Mouse (Mus musculus) cortical plate, adult 2 months (tissue): ENCODE measurements at regions not wholly inside any gene's neighbourhood (a gene's known extent, or its start where the extent isn't known, plus 50 kb on each side); places are given as distances from the start of the nearest gene placed in this dataset.

ENCODE experiments used
- H3K27ac ChIP-seq: fragments of 200-500 bp; 2 replicates; pipeline ENCODE4 v1.5.1; 2012; ENCODE audit warnings: low read length, control low read depth, inconsistent platforms; ENCODE audit not compliant: insufficient read depth
- H3K4me1 ChIP-seq: fragments of 200-500 bp; 2 replicates; pipeline ENCODE4 v1.6.1; 2011; ENCODE audit warnings: low read length; ENCODE audit not compliant: control insufficient read depth, insufficient read depth
- H3K4me3 ChIP-seq: fragments of 200-500 bp; 2 replicates; pipeline ENCODE4 v1.5.1; 2011; ENCODE audit warnings: mild to moderate bottlenecking, low read length, control low read depth; ENCODE audit not compliant: insufficient read depth
- CTCF ChIP-seq: fragments of 200-500 bp; IDR thresholded peaks from 2 replicates; pipeline ENCODE4 v1.5.1; 2011; ENCODE audit warnings: mild to moderate bottlenecking, control low read depth, low read length; ENCODE audit not compliant: insufficient read depth; ENCODE audit errors: extremely low read depth
- POLR2A ChIP-seq: fragments of 200-500 bp; IDR thresholded peaks from 2 replicates; pipeline ENCODE4 v1.6.1; 2011; ENCODE audit warnings: mild to moderate bottlenecking, low read length, control low read depth; ENCODE audit not compliant: insufficient read depth; ENCODE audit errors: extremely low read depth

GRCm38 (mm10) chr2:78399236-78399635 lies 453.1 kb upstream of the Cwc22 start:
- no peak overlapping the region for H3K4me3 ChIP-seq
- TF ChIP-seq POLR2A (no peak), CTCF (no peak)
- H3K27ac ChIP-seq, result no peak overlapping the region
- no peaks in the 10 kb centered on the region for H3K4me1 ChIP-seq

- Histone ChIP-seq H3K4me1 (no peaks in the 10 kb centered on the region), H3K27ac (no peak overlapping the region), H3K4me3 (no peak overlapping the region)
- no peak for TF ChIP-seq POLR2A
- no peak for TF ChIP-seq CTCF
Measured at GRCm38 (mm10) chr2:78396924-78397323, 450.7 kb upstream of the Cwc22 start.

GRCm38 (mm10) chr2:78393090-78393489 lies 446.9 kb upstream of the Cwc22 start:
- TF ChIP-seq POLR2A (no peak), CTCF (no peak)
- no peak overlapping the region for H3K27ac ChIP-seq
- H3K4me3 ChIP-seq, result no peak overlapping the region
- H3K4me1 ChIP-seq, result no peaks in the 10 kb centered on the region

- Histone ChIP-seq H3K27ac (no peak overlapping the region), H3K4me1 (no peaks in the 10 kb centered on the region), H3K4me3 (no peak overlapping the region)
- TF ChIP-seq CTCF (no peak), POLR2A (no peak)
Measured at GRCm38 (mm10) chr2:78392425-78392824, 446.2 kb upstream of the Cwc22 start.

GRCm38 (mm10) chr2:78388001-78388400 lies 441.8 kb upstream of the Cwc22 start:
- H3K4me3 ChIP-seq, result no peak overlapping the region
- TF ChIP-seq POLR2A (no peak), CTCF (no peak)
- H3K27ac ChIP-seq, result no peak overlapping the region
- H3K4me1 ChIP-seq, result no peaks in the 10 kb centered on the region; the same call in 1 of the 2 replicates

- Histone ChIP-seq H3K4me1 (no peaks in the 10 kb centered on the region; the same call in 1 of the 2 replicates), H3K27ac (no peak overlapping the region), H3K4me3 (no peak overlapping the region)
- TF ChIP-seq POLR2A (no peak), CTCF (no peak)
Measured at GRCm38 (mm10) chr2:78381234-78381633, 435.1 kb upstream of the Cwc22 start.

- Histone ChIP-seq H3K4me1 (no peaks in the 10 kb centered on the region), H3K27ac (no peak overlapping the region), H3K4me3 (no peak overlapping the region)
- TF ChIP-seq POLR2A, result no peak
- TF ChIP-seq CTCF, result no peak
Measured at GRCm38 (mm10) chr2:78331736-78332475, 385.7 kb upstream of the Cwc22 start.

- TF ChIP-seq POLR2A (no peak), CTCF (no peak)
- H3K4me3 ChIP-seq, result no peak overlapping the region
- H3K27ac ChIP-seq, result no peak overlapping the region
- no peaks in the 10 kb centered on the region; the same call in 1 of the 2 replicates for H3K4me1 ChIP-seq
Measured at GRCm38 (mm10) chr2:78326091-78326490, 379.9 kb upstream of the Cwc22 start.

- H3K4me1 ChIP-seq, result no peaks in the 10 kb centered on the region; the same call in 1 of the 2 replicates
- TF ChIP-seq CTCF, result no peak
- no peak for TF ChIP-seq POLR2A
- no peak overlapping the region for H3K27ac ChIP-seq
- H3K4me3 ChIP-seq, result no peak overlapping the region
Measured at GRCm38 (mm10) chr2:78322216-78322965, 376.2 kb upstream of the Cwc22 start.

GRCm38 (mm10) chr2:78311766-78312491 lies 365.8 kb upstream of the Cwc22 start:
- Histone ChIP-seq H3K27ac (no peak overlapping the region), H3K4me3 (no peak overlapping the region), H3K4me1 (no peaks in the 10 kb centered on the region)
- TF ChIP-seq CTCF (no peak), POLR2A (no peak)

- H3K27ac ChIP-seq, result no peak overlapping the region
- H3K4me1 ChIP-seq, result no peaks in the 10 kb centered on the region
- TF ChIP-seq POLR2A (no peak), CTCF (no peak)
- no peak overlapping the region for H3K4me3 ChIP-seq
Measured at GRCm38 (mm10) chr2:78309361-78309760, 363.2 kb upstream of the Cwc22 start.
